8 mouse cellular contexts compared by ENCODE assay signal in the genomic region with DNA sequence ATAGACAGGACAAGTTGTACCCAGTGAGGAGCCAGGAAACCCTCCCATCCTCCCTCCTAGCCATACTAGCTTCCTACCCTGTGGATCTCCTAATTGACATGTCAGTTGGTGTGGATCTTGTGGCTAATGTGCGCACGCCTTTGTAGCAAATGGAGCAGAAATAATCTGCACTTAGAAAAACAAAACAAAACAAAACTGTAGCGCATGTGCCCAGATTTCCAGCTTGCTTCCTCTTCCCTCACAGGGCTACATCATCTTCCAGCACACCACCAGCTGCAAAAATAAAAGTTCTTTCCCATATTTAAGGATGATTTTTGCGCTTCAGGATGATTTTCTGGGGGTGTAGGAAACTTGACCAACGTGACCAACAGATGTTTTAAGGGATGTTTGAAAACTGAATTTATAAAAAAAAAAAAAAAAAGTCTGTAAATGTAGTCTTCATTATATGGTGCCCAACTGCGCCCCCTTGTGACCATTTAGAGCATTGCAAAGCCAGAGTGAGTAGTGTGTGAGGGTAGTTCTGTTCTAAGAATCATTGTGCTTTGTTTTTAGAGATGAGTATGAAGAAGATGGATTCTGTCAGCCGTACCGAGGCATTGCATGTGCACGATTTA.
A peak's percentile ranks its signal among the peaks of the same experiment; 100 is the strongest.
DNase-seq lines count a peak whose midpoint lies in the region; TF ChIP-seq lines count a peak whose summit lies in the region.

No protein-coding gene starts in this region.

- DNase-seq in spleen, adult 2 months (ENCODE audit: low read depth in 1 of 2, low spot score in 2 of 2), result peak in 1 of 2 experiments; percentile 7
- no peak for DNase-seq in spleen, adult 12 weeks (ENCODE audit: low spot score)
- DNase-seq in cerebellum, postnatal 10 days, result peak; percentile 87 to 91
- peak; percentile 80 for DNase-seq in gastrocnemius, adult 2 months
- DNase-seq in kidney, adult 18-20 months, result peak; percentile 82
- DNase-seq in left cerebral cortex, postnatal 25 days (ENCODE audit: low spot score in 2 of 2), result peak; percentile 79 to 81
- DNase-seq in ovary, postnatal 10 days (ENCODE audit: low spot score), result peak; percentile 48
- DNase-seq in urinary bladder, adult 18-20 months (ENCODE audit: low spot score in 2 of 2), result peak; percentile 37 to 43

- intact Hi-C loops in gastrocnemius, adult 2 months (cut with DNase I), result loop anchor here (1.0 to 5.0 kb wide), 3 partner anchors 195 to 400 kb away; partner anchors contain the start of gene Ror1
- intact Hi-C loops in left cerebral cortex, postnatal 25 days (cut with DNase I), result loop anchor here (1.0 to 5.0 kb wide), 4 partner anchors 195 to 460 kb away; partner anchors contain the start of gene Ror1

- H3K4me1 ChIP-seq in spleen, adult 2 months (ENCODE audit: control insufficient read depth, insufficient read depth, insufficient read length), result no peaks in the 10 kb centered on the region

- no peak for TF ChIP-seq POLR2A in spleen, adult 2 months (IDR thresholded peaks at IDR 0.05; ENCODE audit: low read depth, low read length)

- H3K36me3 ChIP-seq in spleen, adult 2 months (ENCODE audit: control insufficient read depth, insufficient read depth, low read length), result no peaks in the 10 kb centered on the region

- no peaks in the 10 kb centered on the region for H3K27me3 ChIP-seq in spleen, adult 2 months (ENCODE audit: control insufficient read depth, insufficient read depth, low read length)

- 0 out of 2 replicates have a peak overlapping the region, but pooled peaks have one; percentile 9 for H3K27ac ChIP-seq in spleen, adult 2 months (ENCODE audit: insufficient read depth, low read length)
- peak overlapping the region; percentile 77 for H3K27ac ChIP-seq in gastrocnemius, adult 2 months

- 34% methylated on average over 9 of the region's 9 CpGs for WGBS in spleen, adult 2 months

- no peak for TF ChIP-seq CTCF in spleen, adult 2 months (IDR thresholded peaks at IDR 0.05; ENCODE audit: extremely low read depth, insufficient read depth, insufficient read length, insufficient replicate concordance)
- TF ChIP-seq CTCF in gastrocnemius, adult 2 months (IDR thresholded peaks at IDR 0.05), result peak; percentile 88

- no peak overlapping the region for H3K4me3 ChIP-seq in spleen, adult 2 months (ENCODE audit: extremely low read depth, insufficient read depth, insufficient read length)
- peak overlapping the region; percentile 13 for H3K4me3 ChIP-seq in gastrocnemius, adult 2 months
